Mouse (Mus musculus) testis, postnatal 10 days (tissue): ENCODE measurements around the gene Gadl1.
A peak's percentile ranks its signal among the peaks of the same experiment; 100 is the strongest.

Source experiments
- DNase-seq: peaks from one replicate; pipeline ENCODE4 v3.0.0; 2021; ENCODE audit warnings: low spot score

Gene Gadl1

GRCm38 (mm10) chr9:115909155-115909554, at the start of gene Gadl1:
Gene Gadl1 (plus strand): TSS chr9:115909455.
- no peak for DNase-seq

GRCm38 (mm10) chr9:115862802-115863201, 46.5 kb upstream of the Gadl1 start:
- no peak for DNase-seq

DNA sequence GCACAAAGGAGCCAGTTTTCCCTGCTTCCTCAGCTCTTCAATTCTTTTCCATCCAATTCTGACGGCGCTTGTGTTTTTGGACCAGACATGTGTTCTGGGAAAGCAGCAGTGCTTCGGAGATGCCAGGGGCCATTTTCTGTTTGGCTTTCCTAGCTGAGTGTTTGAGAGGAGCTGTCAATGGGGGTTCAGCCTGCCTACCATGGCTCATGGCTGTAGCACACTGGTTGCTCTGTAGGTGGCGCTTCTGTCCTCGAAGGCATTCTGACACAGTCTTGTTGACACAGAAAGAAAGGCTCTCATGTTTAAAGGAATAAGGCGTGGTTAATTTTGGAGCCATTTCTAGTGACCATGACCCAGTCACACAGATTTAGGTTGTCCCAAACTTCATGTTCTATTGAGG, 45.9 kb upstream of the Gadl1 start:
- peak; percentile 40 for DNase-seq

DNA sequence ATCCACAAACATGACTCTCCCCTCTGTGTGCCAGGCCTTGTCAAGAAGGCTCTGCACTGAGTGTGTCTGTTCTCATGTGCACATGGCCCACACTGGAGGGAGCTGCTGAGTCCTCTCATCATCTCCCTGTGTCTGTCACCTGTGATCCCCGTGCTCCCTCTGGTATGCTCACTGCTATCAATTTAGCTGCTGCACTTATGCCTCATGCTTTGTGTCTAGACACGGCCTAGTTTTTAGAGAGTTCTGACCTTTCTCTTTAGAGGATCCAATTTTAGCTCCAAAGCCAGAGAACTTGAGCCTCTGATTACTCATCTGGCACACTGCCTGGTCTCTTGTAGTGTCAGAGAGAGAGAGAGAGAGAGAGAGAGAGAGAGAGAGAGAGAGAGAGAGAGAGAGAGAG, 42.0 kb upstream of the Gadl1 start:
- no peak for DNase-seq

GRCm38 (mm10) chr9:115870168-115870567, 39.1 kb upstream of the Gadl1 start:
- DNase-seq, result no peak

DNA sequence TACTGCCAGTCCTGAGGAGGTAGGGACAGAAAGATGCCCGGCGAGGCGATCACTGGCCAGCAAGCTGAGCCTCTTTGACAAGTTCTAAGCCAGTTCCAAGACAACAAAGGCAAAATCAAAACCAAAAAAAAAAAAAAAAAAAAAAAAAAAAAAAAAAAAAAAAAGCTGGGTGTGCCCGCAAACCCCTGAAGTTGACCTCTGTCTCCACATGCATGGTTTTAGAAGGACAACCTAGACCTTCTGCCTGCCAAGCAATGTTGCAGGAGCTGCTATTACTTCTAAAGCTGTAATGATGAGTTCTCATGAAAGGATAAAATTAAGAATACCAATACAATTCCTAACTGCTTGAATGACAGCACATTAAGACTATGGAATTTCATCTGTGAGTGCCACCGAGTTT, 38.6 kb upstream of the Gadl1 start:
- DNase-seq, result no peak

DNA sequence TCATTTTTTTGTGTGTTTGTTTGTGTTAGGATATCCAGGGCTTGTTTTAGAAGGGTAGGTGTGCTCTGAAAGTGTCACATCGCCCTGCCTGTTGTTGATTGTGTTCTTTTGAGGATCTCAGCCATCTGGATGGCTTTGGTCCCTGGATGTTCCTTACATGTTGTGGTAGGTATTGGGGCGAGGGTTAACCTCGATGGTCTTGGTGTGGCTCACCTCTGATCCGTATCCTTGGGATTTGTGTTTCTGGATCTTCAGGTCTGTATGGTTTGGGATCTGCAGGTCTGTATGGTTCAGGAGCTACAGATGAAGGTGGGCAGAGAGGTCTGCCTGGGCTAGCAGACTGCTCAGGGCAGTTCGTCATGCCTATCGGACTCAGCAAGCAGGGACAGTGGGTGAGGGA, 28.8 kb upstream of the Gadl1 start:
- DNase-seq, result no peak

DNA sequence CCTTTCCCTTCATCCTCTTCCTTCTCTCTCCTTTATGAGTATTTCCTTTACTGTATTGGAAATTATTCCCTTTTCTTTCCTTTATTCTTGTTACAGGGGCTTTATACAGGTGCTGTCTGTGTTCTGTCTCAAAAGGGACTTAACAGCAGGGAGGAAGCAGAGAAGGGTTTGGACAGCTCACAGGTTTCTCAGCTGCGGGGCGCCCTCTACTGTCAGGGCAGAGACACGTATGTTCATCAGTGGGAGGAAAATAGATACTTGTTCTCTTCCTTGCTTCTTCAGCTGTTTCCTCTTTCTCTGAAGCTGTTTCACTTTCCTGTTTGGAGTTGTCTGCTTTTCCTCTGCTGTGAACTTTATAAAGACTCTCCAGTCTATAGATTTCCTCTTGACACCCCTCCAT, 28.1 kb upstream of the Gadl1 start:
- DNase-seq, result no peak

DNA sequence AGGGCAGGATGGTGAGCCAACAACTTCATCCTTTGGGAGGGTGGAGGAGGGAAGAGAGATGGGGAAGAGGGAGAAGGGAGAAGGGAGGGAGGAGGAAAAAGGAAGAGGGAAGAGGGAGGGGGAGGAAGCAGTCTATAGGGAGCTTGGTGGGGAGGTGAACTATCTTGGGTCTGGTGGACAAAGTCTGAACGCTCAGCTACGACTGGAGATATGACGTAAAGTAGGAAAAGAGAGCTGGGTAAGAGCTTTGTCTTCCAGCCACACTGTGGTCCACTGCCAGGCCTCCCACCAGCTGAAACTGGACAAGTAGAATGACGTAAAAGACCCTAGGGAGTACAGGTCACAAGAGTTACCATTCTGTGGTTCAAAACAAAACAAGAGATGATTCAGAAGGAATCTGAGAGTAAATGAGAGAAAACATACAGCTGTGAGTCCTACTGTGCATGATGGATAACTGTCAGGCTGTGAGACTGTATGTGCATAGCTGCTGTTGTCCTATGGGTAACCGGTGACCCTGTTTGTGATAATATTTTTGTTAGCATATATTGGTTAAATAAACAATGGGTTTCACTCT, 26.5 kb upstream of the Gadl1 start:
- no peak for DNase-seq

DNA sequence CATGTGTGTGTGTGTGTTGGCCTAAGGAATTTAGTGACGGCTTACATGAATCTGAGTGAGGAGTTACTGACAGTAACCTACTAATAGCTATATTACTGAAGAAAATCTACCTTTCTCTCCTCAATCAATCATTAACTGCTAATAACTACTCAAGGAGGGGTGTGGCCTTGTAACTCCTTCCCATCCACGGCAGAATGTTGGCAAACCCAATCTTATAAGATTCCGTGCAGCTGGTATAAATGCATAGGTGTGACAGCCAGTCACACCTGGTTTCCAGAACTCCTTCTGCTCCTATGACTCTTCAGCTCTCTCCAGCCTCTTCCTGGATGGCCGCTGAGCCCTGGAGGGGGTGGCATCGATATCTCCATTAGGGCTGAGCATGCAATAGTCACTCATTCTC, 25.8 kb upstream of the Gadl1 start:
- no peak for DNase-seq

- no peak for DNase-seq
Measured at GRCm38 (mm10) chr9:115887571-115887970, 21.7 kb upstream of the Gadl1 start.

DNA sequence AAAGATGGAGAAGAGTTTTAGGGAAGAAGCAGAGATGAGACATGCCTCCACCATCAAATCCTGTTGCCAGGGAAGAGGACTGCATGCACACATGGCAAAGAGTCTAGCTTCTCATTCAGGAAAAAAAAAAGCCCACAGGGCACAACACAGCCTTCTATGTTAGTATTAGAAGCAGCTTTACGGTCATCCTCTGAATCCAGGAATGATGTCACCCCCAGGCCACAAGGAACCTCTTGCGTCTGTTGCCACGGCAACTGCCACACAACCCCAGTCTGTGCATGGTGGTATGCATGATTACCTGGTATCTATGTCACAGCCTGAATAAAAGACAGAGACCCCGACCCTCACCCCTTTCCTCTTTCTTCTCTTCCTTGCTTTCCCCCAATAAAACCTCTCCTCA, 16.1 kb upstream of the Gadl1 start:
- DNase-seq, result no peak

- DNase-seq, result no peak
Measured at GRCm38 (mm10) chr9:115893947-115894346, 15.3 kb upstream of the Gadl1 start.

DNA sequence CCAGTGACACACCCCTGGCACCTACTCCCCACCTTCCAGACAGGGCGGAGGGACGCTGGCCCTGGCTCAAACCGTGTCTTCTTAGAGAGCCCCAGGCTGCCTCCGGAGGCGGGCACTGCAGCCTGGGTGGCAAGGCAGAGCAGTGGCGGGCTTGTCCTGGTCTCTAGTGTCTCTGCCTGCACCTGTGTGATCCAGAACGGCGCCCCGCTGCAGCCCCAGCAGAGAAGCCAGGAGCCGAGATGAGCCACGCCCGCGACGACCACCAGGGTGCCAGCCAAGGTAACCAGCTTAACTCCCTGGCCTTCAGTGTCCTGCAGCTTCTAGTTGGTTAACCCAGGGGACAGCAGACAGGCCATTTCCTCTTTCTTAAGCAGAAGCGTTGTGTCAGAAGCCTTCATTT, 930 bp upstream of the Gadl1 start:
- no peak for DNase-seq

DNA sequence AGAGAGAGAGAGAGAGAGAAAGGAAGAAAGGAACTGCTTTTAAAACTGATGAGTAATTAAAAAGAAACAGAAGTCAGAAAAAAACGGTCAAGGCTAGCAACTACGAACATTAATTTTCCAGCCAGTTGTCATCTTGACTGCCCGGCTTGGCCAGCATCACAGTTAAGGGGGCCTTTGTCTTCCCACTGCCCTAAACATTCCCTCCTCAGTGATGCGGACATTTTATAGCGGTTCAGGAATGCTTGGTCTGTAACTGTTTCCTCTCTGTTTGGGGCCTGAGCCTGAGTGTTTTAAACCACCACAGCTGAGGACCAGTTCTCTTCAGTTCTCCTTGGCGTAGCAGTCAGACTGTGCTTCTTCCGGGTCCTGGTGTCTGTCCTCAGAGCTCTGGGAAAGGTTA, 4.8 kb downstream of the Gadl1 start:
- no peak for DNase-seq

GRCm38 (mm10) chr9:115915586-115916270, 6.5 kb downstream of the Gadl1 start:
- DNase-seq, result no peak

DNA sequence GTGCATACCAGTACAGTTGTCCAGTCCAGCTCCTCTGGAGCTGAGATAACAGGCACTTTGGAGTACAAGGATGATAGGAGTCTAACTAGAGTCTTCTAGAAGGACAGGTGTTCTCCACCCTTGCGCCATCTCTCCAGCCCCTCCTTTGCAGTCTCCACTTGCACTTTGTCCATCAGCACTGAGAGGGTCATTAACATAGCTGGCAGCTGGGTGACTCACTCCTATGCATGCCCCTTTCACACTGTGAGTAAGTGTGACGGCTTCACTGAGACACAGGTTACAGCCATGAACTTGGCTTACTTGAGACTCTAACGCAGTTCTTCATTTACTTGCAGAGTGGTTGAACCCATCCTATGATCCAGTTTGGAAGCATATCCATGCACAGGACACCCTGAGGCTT, 10.5 kb downstream of the Gadl1 start:
- DNase-seq, result no peak

- DNase-seq, result peak; percentile 5
Measured at GRCm38 (mm10) chr9:115922662-115923061, 13.4 kb downstream of the Gadl1 start.

DNA sequence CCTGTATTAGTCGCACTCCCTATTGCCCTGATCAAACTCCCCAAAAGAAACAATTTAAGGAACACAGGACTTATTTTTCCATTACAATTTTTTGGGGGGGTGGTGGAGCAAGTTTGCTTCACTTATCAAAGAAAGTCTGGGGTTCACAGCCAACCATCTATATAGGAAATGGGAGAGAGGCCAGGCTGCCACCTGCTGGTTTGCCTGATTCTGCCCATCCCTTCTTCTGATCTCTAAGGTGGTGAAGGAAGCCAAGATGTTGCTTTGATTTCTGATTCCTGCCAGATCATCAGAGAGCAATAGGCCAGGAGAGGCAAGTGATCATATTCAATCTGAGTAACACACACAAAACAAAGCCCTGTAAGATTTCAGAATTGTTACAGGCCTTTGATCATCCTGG, 14.8 kb downstream of the Gadl1 start:
- no peak for DNase-seq

- DNase-seq, result no peak
Measured at GRCm38 (mm10) chr9:115931803-115932202, 22.5 kb downstream of the Gadl1 start.

- no peak for DNase-seq
Measured at GRCm38 (mm10) chr9:115932741-115933140, 23.5 kb downstream of the Gadl1 start.

GRCm38 (mm10) chr9:115933243-115933964, 24.1 kb downstream of the Gadl1 start:
- no peak for DNase-seq

- DNase-seq, result no peak
Measured at GRCm38 (mm10) chr9:115934288-115934687, 25.0 kb downstream of the Gadl1 start.

GRCm38 (mm10) chr9:115936350-115936749, 27.1 kb downstream of the Gadl1 start:
- DNase-seq, result no peak
